Mouse (Mus musculus): ENCODE data around the gene Purb.
A peak's percentile ranks its signal among the peaks of the same experiment; 100 is the strongest.

Purb gene

GRCm38 (mm10) chr11:6475867-6476484, at the start of gene Purb:
Gene Purb (minus strand): TSS chr11:6475917.
- peak; percentile 94 for DNase-seq (ENCODE audit: inconsistent ontology term)

- DNase-seq (ENCODE audit: inconsistent ontology term) = no peak
Measured at GRCm38 (mm10) chr11:6525241-6525640, 49.5 kb upstream of the Purb start.

GRCm38 (mm10) chr11:6524880-6525238, 49.1 kb upstream of the Purb start:
- no peak for DNase-seq (ENCODE audit: inconsistent ontology term)

- DNase-seq (ENCODE audit: inconsistent ontology term) = no peak
Measured at GRCm38 (mm10) chr11:6524165-6524879, 48.6 kb upstream of the Purb start.

- DNase-seq (ENCODE audit: inconsistent ontology term) = no peak
Measured at GRCm38 (mm10) chr11:6523662-6524088, 48.0 kb upstream of the Purb start.

GRCm38 (mm10) chr11:6522782-6523525, 47.2 kb upstream of the Purb start:
- DNase-seq (ENCODE audit: inconsistent ontology term) = no peak

GRCm38 (mm10) chr11:6520507-6521173, 44.9 kb upstream of the Purb start, which contains the start of gene Myo1g:
Gene Myo1g (minus strand): TSS chr11:6520965.
- DNase-seq (ENCODE audit: inconsistent ontology term) = no peak

GRCm38 (mm10) chr11:6519491-6520033, 43.8 kb upstream of the Purb start:
- no peak for DNase-seq (ENCODE audit: inconsistent ontology term)

GRCm38 (mm10) chr11:6514837-6515236, 39.1 kb upstream of the Purb start:
- DNase-seq (ENCODE audit: inconsistent ontology term) = no peak

GRCm38 (mm10) chr11:6508269-6508876, 32.7 kb upstream of the Purb start:
- no peak for DNase-seq (ENCODE audit: inconsistent ontology term)

GRCm38 (mm10) chr11:6506516-6506915, 30.8 kb upstream of the Purb start:
- DNase-seq (ENCODE audit: inconsistent ontology term) = no peak

GRCm38 (mm10) chr11:6504689-6505088, 29.0 kb upstream of the Purb start:
- DNase-seq (ENCODE audit: inconsistent ontology term) = no peak

- DNase-seq (ENCODE audit: inconsistent ontology term) = no peak
Measured at GRCm38 (mm10) chr11:6504226-6504625, 28.5 kb upstream of the Purb start.

GRCm38 (mm10) chr11:6502506-6502905, 26.8 kb upstream of the Purb start:
- no peak for DNase-seq (ENCODE audit: inconsistent ontology term)

- no peak for DNase-seq (ENCODE audit: inconsistent ontology term)
Measured at GRCm38 (mm10) chr11:6497311-6497948, 21.7 kb upstream of the Purb start.

GRCm38 (mm10) chr11:6489691-6490503, 14.2 kb upstream of the Purb start:
- DNase-seq (ENCODE audit: inconsistent ontology term) = no peak

- no peak for DNase-seq (ENCODE audit: inconsistent ontology term)
Measured at GRCm38 (mm10) chr11:6489257-6489656, 13.5 kb upstream of the Purb start.

GRCm38 (mm10) chr11:6488041-6488684, 12.4 kb upstream of the Purb start:
- DNase-seq (ENCODE audit: inconsistent ontology term) = no peak

- DNase-seq (ENCODE audit: inconsistent ontology term) = no peak
Measured at GRCm38 (mm10) chr11:6487496-6487895, 11.8 kb upstream of the Purb start.

GRCm38 (mm10) chr11:6486916-6487315, 11.2 kb upstream of the Purb start:
- DNase-seq (ENCODE audit: inconsistent ontology term) = no peak
